Mouse (Mus musculus): ENCODE data around the gene Cfap44.

DNA sequence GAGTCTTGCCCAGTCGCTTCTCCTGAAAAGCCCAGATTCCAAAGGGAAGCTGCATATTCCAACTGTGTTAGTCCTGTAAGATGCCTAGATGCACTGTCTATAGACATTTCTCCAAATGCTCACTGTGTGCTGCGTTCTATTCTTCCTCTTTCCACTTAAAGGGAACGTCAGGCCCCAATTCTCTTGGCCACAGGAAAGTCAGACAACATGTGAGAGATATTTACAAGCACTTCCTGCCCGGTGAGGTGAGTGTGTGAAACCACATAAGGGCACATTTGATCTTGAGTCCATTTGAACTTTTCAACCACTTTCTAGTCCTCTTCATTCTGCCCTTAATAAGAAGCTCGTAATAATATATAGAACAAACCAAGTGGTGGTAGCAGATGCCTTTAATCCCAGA, 113.4 kb downstream of the Cfap44 start:
- TF ChIP-seq CTCF (IDR thresholded peaks at IDR 0.05; ENCODE audit: insufficient read depth, low read length), result no peak
- no peak for TF ChIP-seq POLR2A (IDR thresholded peaks at IDR 0.05; ENCODE audit: borderline replicate concordance, extremely low read depth, low read depth, low read length)

Measured in lung, adult 2 months (tissue).